Mouse (Mus musculus) G1E (cell line): ENCODE results near the gene Itga5. TPM values are rescaled to one million over a fixed set of nuclear protein-coding genes. Genes with fewer than 3 reads are reported as not detected.

Source experiments
- ATAC-seq: 2 replicates; pipeline ENCODE4 v1.8.0; 2016; ENCODE audit warnings: mild to moderate bottlenecking; ENCODE audit not compliant: insufficient number of reproducible peaks, poor library complexity, low FRiP score, severe bottlenecking; ENCODE audit errors: extremely low read depth
- DNase-seq: peaks from one replicate; pipeline ENCODE4 v3.0.0; 2012; ENCODE audit warnings: low spot score
- H3K27me3 ChIP-seq: 2 replicates; pipeline ENCODE4 v1.6.1; 2012; ENCODE audit warnings: mild to moderate bottlenecking, low read length, inconsistent platforms; ENCODE audit not compliant: insufficient read depth
- H3K36me3 ChIP-seq: replicated peaks from 2 replicates; pipeline ENCODE3; 2012; ENCODE audit warnings: mild to moderate bottlenecking, inconsistent platforms
- H3K4me1 ChIP-seq: 2 replicates; pipeline ENCODE4 v1.6.1; 2012; ENCODE audit warnings: low read depth, low read length, inconsistent platforms, mixed read lengths; ENCODE audit not compliant: insufficient read depth
- H3K4me3 ChIP-seq: 2 replicates; pipeline ENCODE4 v1.5.1; 2012; ENCODE audit warnings: low read depth, mild to moderate bottlenecking, inconsistent platforms, low read length, moderate library complexity, mixed read lengths
- H3K9me3 ChIP-seq: replicated peaks from 2 replicates; pipeline ENCODE4 v1.6.1; 2012; ENCODE audit warnings: inconsistent platforms
- CTCF ChIP-seq: IDR thresholded peaks from 2 replicates; pipeline ENCODE4 v1.5.1; 2012; ENCODE audit warnings: low read depth, low read length, inconsistent platforms, mixed read lengths
- GATA1 ChIP-seq: IDR thresholded peaks from 2 replicates; pipeline ENCODE4 v1.6.1; 2012; ENCODE audit warnings: borderline replicate concordance, low read length, inconsistent platforms, mixed read lengths
- GATA2 ChIP-seq: IDR thresholded peaks from 2 replicates; pipeline ENCODE4 v1.6.1; 2012; ENCODE audit warnings: low read depth, low read length, inconsistent platforms, borderline replicate concordance
- POLR2AphosphoS5 ChIP-seq: IDR thresholded peaks from 2 replicates; pipeline ENCODE4 v1.6.1; 2012; ENCODE audit warnings: low read depth, low read length, inconsistent platforms; ENCODE audit not compliant: insufficient replicate concordance
- TAL1 ChIP-seq: conservative IDR thresholded peaks from 2 replicates; pipeline ENCODE4 v1.6.1; 2012; ENCODE audit warnings: low read depth, low read length, inconsistent platforms, mixed read lengths
- polyA plus RNA-seq: library from polyadenylated mRNA; stranded (reverse); fragments of >175 nt; gene quantifications from 2 replicates; pipeline ENCODE4 v1.2.3, GENCODE M21; 2012
- total RNA-seq, 2 experiments: library from RNA; stranded (forward) in 1 of 2; stranded (reverse) in 1 of 2; fragments of 200-1000 nt in 1 of 2; fragments of >200 nt in 1 of 2; fragmentation: Nextera tagmentation in 1 of 2; gene quantifications; 2 replicates each; pipeline ENCODE4 v1.2.3; 2014 to 2017

Itga5 gene
- total and polyA plus RNA-seq, 3 experiments = 0.11 to 0.62 TPM; not detected in 1

DNA sequence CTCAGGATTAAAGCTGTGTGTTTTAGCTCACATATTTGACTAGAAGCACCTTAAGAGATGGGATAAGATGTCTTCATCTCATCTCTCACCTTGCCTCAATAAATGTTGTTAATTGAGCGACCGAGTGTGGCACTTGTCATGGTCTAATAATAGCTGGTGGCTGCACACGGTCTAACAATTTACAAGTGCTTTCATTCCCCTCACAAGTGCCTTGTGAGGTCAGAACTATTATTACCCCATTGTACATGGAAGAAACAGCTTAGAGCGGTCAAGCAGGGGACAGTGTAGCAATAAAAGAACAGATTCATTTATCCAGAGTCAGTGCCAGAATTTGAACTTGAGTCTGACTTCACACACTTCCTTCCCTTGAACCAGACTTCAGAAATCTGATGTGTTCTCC lies 11.1 kb downstream of the Itga5 start:
- Histone ChIP-seq H3K27me3 (peaks cover 50% of the 10 kb centered on the region), H3K4me3 (no peak overlapping the region), H3K36me3 (peaks cover 98% of the 10 kb centered on the region), H3K9me3 (no peaks in the 10 kb centered on the region), H3K4me1 (peaks cover 9% of the 10 kb centered on the region; the same call in 1 of the 2 replicates)
- DNase-seq = no peak
- no peak for ATAC-seq
- TF ChIP-seq GATA2 = no peak
- no peak for TF ChIP-seq CTCF
- TF ChIP-seq TAL1 = no peak
- no peak for TF ChIP-seq GATA1
- TF ChIP-seq POLR2AphosphoS5 = no peak

DNA sequence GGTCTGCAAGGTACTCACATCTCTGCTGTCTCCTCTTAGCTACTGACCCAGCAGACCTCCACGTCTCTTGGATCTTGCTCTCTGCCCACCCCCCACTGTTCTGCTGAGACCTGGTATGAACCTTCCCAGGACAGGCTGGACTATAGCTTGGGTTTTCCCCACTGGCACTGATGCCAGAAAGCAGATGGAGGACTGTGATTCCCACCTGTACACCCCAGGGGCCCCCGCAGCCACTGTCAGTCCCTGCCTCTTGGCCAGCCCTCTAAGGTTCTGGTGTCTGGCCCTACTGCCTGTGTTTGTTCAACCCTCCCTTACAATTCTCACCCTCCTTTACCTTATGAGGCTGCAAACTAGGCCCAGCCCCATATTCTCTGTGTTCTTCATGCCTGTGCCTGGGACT lies 11.9 kb downstream of the Itga5 start:
- Histone ChIP-seq H3K27me3 (peaks cover 55% of the 10 kb centered on the region), H3K4me3 (no peak overlapping the region), H3K4me1 (peaks cover 9% of the 10 kb centered on the region; the same call in 1 of the 2 replicates), H3K9me3 (no peaks in the 10 kb centered on the region), H3K36me3 (peaks cover 98% of the 10 kb centered on the region)
- no peak for ATAC-seq
- no peak for DNase-seq
- TF ChIP-seq CTCF (no peak), GATA2 (no peak), POLR2AphosphoS5 (no peak), TAL1 (no peak), GATA1 (no peak)

DNA sequence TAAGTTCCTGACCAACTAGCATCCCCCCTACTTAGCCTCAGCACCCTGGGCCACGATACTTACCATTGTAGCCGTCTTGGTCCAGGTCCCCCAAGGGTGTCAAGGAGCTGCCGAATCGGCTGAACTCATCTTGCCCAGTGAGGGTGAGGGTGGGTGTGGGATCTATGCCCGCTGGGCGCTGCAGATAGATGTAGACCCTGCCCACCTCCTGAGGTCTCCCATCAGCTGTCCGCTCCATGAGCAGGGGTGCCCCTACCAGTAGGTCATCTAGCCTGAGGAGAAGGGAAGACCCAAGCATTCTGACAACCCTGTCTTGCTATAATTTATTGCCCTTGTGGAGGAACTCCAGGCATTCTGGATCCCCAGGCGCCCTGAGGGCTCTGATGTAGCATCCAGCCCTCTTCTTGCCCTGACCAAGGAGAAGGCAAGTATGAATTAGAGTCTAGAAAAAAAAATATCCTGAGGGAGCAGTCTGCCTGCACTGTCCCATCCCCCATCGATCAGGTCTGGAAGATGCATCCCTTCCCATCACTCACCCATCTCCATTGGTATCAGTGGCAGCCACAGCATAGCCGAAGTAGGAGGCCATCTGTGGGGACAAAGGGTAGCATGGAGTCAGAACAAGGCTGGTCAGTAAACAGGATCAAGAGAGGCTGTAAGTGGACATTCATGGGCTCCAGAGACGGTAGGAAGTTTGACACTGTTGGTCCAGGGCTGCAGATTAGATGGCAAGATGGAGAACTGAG lies 12.9 kb downstream of the Itga5 start:
- peaks cover 58% of the 10 kb centered on the region for H3K27me3 ChIP-seq
- no peak overlapping the region for H3K4me3 ChIP-seq
- DNase-seq = no peak
- TF ChIP-seq CTCF (no peak), POLR2AphosphoS5 (no peak), GATA2 (no peak), TAL1 (no peak), GATA1 (no peak)
- H3K9me3 ChIP-seq = no peaks in the 10 kb centered on the region
- no peak for ATAC-seq
- H3K4me1 ChIP-seq = 0 out of 2 replicates have a peak, but pooled peaks cover 2% of the 10 kb centered on the region
- peaks cover 99% of the 10 kb centered on the region for H3K36me3 ChIP-seq

DNA sequence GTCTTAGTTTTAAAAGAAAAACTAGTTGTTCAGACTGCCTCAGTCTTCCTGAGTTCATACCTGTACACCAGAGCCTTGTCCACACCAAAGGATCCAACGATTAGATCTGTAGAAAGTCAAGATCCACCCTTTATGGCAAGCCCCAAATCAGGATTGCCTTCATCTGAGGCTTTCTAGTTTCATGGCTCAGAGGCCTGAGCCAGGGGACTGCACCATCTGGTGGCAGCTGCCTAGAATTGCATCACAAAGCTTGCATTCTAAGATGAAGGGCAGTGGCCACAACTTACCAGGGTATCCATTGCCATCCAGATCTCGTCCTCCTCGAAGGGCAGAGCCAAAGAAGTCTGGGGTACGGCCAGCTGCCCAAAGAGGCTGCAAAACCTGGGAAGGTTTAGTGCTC lies 13.7 kb downstream of the Itga5 start:
- no peak for DNase-seq
- H3K4me3 ChIP-seq = no peak overlapping the region
- H3K36me3 ChIP-seq = peaks cover 98% of the 10 kb centered on the region
- H3K27me3 ChIP-seq = peaks cover 56% of the 10 kb centered on the region
- 0 out of 2 replicates have a peak, but pooled peaks cover 2% of the 10 kb centered on the region for H3K4me1 ChIP-seq
- TF ChIP-seq GATA1 = no peak
- TF ChIP-seq CTCF = peak; percentile 89
- no peaks in the 10 kb centered on the region for H3K9me3 ChIP-seq
- peak; percentile 57; the same call in 1 of the 2 replicates for ATAC-seq

DNA sequence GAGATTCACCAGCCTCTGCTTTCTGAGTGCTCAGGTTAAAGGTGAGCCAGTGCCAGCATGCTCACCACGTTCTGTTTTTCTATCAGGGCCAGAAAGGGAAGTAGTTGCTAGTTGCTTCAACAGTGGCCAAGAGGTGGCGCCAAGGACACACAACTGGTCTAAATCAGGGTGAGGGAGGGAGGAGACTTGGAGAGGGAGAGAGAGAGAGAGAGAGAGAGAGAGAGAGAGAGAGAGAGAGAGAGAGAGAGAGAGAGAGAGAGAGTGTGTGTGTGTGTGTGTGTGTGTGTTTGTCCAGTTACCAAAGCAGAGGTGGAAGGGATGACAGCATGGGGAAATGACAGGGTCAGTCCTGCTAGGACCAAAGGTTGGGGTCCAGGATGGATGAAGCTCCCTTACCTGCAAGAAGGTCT lies 19.3 kb downstream of the Itga5 start:
- DNase-seq (peak; percentile 79), ATAC-seq (0 out of 2 replicates have a peak, but pooled peaks have one; percentile 55)
- TF ChIP-seq CTCF (no peak), GATA2 (no peak), POLR2AphosphoS5 (no peak), TAL1 (no peak)
- Histone ChIP-seq H3K9me3 (no peaks in the 10 kb centered on the region), H3K4me1 (peaks cover 26% of the 10 kb centered on the region), H3K27me3 (peaks cover 43% of the 10 kb centered on the region), H3K4me3 (no peak overlapping the region), H3K36me3 (peaks cover 96% of the 10 kb centered on the region)

DNA sequence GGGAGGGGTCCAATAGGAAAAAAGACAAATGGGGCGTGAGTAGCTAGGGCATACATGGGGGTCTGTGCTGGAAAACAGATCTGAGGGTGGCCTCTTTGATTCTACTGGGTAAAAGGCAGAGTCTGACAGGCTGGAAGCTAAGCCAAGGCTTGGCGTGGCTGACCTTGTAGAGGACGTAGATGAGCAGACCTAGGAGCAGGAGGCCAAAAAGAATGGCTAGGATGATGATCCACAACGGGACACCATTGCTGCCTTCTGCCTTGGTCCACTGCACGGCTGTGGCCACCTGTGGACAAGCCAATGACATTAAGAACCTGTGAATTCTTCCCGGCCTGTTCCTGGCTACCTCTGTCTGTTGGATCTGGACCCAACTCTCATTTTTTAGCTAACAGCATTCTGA lies 20.8 kb downstream of the Itga5 start:
- Histone ChIP-seq H3K4me1 (peaks cover 41% of the 10 kb centered on the region), H3K27me3 (peaks cover 35% of the 10 kb centered on the region), H3K4me3 (no peak overlapping the region), H3K9me3 (no peaks in the 10 kb centered on the region), H3K36me3 (peaks cover 86% of the 10 kb centered on the region)
- ATAC-seq = no peak
- TF ChIP-seq POLR2AphosphoS5 = no peak
- no peak for TF ChIP-seq GATA2
- no peak for TF ChIP-seq GATA1
- no peak for TF ChIP-seq TAL1
- TF ChIP-seq CTCF = no peak
- DNase-seq = no peak

DNA sequence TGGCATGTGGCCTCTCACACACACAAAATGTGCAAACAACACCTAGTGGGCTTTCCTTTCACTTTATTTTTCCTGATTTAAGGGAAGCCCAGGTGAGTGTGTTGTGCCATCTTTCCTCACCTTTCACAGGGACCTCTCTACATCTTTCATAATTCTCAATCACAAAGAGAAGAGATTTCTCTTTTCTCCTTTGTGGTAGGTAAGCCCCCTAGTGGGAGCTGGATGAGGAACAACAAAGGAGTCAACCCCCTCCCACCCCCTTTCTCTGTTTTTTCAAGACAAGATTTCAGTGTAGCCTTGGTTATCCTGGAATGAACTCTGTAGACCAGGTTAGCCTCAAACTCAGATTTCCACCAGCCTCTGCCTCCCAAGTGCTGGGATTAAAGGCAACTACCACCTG lies 23.0 kb downstream of the Itga5 start:
- peaks cover 68% of the 10 kb centered on the region for H3K36me3 ChIP-seq

More for the DNA sequence above, 23.0 kb downstream of the Itga5 start:
- H3K4me3 ChIP-seq = no peak overlapping the region
- peaks cover 20% of the 10 kb centered on the region; the same call in 1 of the 2 replicates for H3K27me3 ChIP-seq
- no peak for DNase-seq
- TF ChIP-seq GATA1 (no peak), CTCF (no peak), TAL1 (no peak), POLR2AphosphoS5 (no peak), GATA2 (no peak)
- peaks cover 57% of the 10 kb centered on the region for H3K4me1 ChIP-seq
- H3K9me3 ChIP-seq = no peaks in the 10 kb centered on the region
- ATAC-seq = no peak
